Mouse (Mus musculus) midbrain, embryonic 10.5 days (tissue): Measurements from ENCODE around the gene Nxt1. TPM values are rescaled to one million over a fixed set of nuclear protein-coding genes. Genes with fewer than 3 reads are reported as not detected.

Experiments used
- DNase-seq: peaks from one replicate; pipeline ENCODE4 v3.0.0-alpha.2; 2017; ENCODE audit warnings: low spot score
- H3K27ac ChIP-seq: fragments of 300-500 bp; sonication (generic); replicated peaks from 2 replicates; pipeline ENCODE4 v1.5.1; 2016; ENCODE audit warnings: mild to moderate bottlenecking
- H3K27me3 ChIP-seq: fragments of 300-500 bp; sonication (generic); 2 replicates; pipeline ENCODE4 v1.6.1; 2016; ENCODE audit warnings: low read depth, mild to moderate bottlenecking; ENCODE audit not compliant: poor library complexity, severe bottlenecking
- H3K36me3 ChIP-seq: fragments of 300-500 bp; sonication (generic); 2 replicates; pipeline ENCODE4 v1.6.1; 2016; ENCODE audit warnings: mild to moderate bottlenecking, moderate library complexity
- H3K4me1 ChIP-seq: fragments of 300-500 bp; sonication (generic); 2 replicates; pipeline ENCODE4 v1.6.1; 2016
- H3K4me3 ChIP-seq: fragments of 300-500 bp; sonication (generic); 2 replicates; pipeline ENCODE4 v1.5.1; 2016; ENCODE audit warnings: mild to moderate bottlenecking, moderate library complexity
- H3K9me3 ChIP-seq: fragments of 300-500 bp; sonication (generic); replicated peaks from 2 replicates; pipeline ENCODE4 v1.6.1; 2016; ENCODE audit warnings: mild to moderate bottlenecking
- WGBS: fragments of 180-500 bp; shearing (Covaris S2); methylation state at CpG from one replicate; pipeline ENCODE4 v1.1.7; 2016; 5-methylcytosine and 5-hydroxymethylcytosine counted together
- polyA plus RNA-seq: library from polyadenylated mRNA; unstranded; fragments of >200 nt; fragmentation: Nextera tagmentation; extraction: Ambion mirVana; gene quantifications from 2 replicates; pipeline ENCODE4 v1.2.1, GENCODE M21; 2016

Gene Nxt1
- polyA plus RNA-seq = 131 and 152 TPM in 2 replicates

DNA sequence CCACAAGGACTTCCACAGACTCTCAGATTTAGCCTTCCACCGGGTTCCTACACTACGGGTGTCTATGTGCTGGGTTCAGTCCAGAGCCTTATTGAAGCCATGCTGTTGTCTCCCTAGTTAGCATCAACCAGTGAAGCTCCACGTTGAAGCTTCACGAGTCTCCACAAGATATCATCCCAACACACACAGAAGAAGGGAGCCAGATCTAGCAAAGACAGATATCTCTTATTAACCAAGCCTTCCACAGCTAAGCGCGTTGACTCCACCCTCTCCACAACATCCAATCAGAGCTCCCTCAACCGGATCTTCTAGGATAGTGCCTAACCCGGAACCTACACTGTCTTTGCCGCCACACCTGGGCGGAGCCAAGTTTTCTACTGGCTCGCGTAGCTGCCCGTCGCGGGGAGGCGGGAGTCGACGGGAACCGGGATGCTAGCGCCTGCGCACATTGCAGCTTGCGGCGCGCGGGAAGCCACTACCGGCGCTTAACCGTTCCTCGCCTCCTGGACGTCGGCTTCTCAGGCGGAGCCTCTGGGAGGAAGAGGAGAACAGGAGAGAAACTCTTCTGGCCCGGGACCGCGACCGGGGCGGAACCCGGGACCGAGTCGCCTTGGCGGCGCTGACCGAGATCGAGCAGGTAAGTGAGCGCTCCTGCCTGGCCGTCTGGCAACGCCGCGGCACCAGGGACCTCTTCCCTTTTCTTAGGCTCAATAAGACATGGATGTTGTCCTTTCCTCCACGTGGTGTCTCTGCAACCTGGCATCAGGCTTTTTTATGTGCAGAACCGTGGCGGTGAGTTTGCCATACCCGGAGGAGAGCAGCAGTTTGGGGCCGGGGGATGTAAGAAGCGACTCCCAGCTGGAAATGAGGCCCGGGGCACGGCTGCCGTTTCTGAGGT is at the start of gene Nxt1:
Gene Nxt1, plus strand, starts transcription at position 403 of the 898 bp plus-strand sequence.
- H3K27me3 ChIP-seq = no peaks in the 10 kb centered on the region
- no peaks in the 10 kb centered on the region for H3K9me3 ChIP-seq
- under 1% methylated on average over 58 of the region's 58 CpGs for WGBS
- peaks cover 58% of the 10 kb centered on the region for H3K4me1 ChIP-seq
- peaks cover 32% of the 10 kb centered on the region for H3K36me3 ChIP-seq
- H3K27ac ChIP-seq = peak within 1 kb of the TSS; percentile 91
- peak within 1 kb of the TSS; percentile 84 for H3K4me3 ChIP-seq
- DNase-seq = peak; percentile 97

DNA sequence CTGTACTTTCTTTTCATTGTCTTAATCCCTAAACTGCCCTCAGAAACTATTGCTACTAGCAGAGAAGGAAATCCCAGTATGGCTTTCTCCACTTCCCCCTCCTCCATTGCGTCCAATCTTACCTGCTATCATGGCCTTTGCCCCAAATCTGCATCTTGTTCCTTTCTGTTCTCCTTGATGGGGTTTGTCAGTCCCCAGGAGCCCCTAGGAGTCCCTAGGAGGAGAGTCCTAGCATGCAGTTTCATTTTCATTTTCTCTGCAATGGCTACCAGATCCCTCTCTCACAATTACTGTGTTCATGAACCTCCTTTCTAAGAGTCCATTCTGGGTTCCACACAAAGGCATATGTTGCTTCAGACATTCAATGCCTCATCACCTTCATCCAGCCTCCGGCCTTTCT is 49.3 kb upstream of the Nxt1 start:
- DNase-seq = no peak
- H3K4me1 ChIP-seq = 0 out of 2 replicates have a peak, but pooled peaks cover 2% of the 10 kb centered on the region
- H3K4me3 ChIP-seq = no peak overlapping the region
- 82% methylated on average over 2 of the region's 2 CpGs for WGBS
- no peak overlapping the region for H3K27ac ChIP-seq
- no peaks in the 10 kb centered on the region for H3K36me3 ChIP-seq
- H3K27me3 ChIP-seq = no peaks in the 10 kb centered on the region
- no peaks in the 10 kb centered on the region for H3K9me3 ChIP-seq

DNA sequence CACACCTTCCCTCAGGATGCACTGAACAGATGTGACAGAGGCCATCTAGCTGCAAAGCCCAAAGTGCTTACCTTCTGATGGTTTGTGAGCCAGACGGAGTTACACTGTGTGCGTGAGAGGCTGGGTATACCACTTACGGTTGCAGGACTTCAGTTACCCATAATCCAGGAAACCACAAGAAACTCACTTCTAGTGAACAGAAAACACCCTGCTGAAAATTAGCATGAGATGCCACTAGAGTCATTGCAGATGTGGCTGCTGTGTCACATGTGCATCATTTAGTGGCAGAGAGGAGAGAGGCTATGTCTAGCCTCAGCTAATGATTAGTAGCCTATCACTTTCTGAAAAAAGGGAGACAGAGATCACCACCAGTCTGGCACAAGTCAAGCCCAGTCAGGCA is 47.9 kb upstream of the Nxt1 start:
- Histone ChIP-seq H3K27me3 (no peaks in the 10 kb centered on the region), H3K27ac (no peak overlapping the region), H3K4me1 (0 out of 2 replicates have a peak, but pooled peaks cover 2% of the 10 kb centered on the region), H3K4me3 (no peak overlapping the region), H3K9me3 (no peaks in the 10 kb centered on the region), H3K36me3 (no peaks in the 10 kb centered on the region)
- 98% methylated on average over 3 of the region's 3 CpGs for WGBS
- DNase-seq = no peak

DNA sequence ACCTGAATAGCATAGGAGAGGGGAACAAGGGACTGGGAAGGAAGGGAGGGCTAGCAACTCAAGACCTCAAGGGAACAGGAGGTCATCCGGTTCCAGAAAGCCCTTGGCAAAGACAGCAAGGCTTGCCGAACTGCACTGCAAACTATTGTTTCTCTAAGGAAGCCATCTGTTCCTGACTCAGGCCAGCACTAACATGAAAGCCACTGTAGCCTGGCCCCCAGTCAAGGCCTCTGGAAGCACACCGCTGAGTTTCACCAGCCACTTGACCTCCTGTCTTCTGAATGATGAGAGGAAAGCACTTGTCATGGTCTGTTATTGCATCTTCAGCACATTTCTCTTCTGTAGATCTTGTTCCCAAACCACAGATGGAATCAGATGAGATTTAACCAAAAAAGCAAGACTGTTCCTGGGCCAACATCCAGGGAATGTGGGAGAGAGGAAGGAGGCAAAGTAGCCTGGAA is 45.4 kb upstream of the Nxt1 start:
- Histone ChIP-seq H3K27ac (no peak overlapping the region), H3K4me3 (no peak overlapping the region), H3K4me1 (0 out of 2 replicates have a peak, but pooled peaks cover 2% of the 10 kb centered on the region), H3K27me3 (no peaks in the 10 kb centered on the region), H3K9me3 (no peaks in the 10 kb centered on the region), H3K36me3 (no peaks in the 10 kb centered on the region)
- no peak for DNase-seq
- WGBS = 86% methylated on average over 3 of the region's 3 CpGs

DNA sequence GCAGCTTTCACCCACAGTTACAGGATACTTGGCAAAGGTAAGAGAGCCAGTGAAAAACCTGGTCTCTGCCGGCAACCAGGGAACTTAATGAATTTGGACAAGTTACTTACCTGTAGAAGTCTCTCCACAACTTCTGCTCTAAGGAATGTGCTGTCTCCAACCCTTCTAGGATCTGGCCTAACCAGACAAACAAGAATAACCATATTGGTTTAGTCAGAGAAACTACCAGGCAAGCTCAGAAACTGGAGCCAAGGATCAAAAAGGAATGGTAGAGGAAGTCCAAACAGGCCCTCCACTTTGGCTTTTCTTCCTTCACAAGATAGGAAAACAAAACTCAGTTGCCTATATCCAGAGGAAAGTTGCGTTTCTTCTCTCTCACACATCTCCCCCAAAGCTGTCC is 41.4 kb upstream of the Nxt1 start:
- no peaks in the 10 kb centered on the region for H3K9me3 ChIP-seq
- no peaks in the 10 kb centered on the region for H3K4me1 ChIP-seq
- H3K27me3 ChIP-seq = no peaks in the 10 kb centered on the region
- H3K27ac ChIP-seq = no peak overlapping the region
- WGBS = 87% methylated on average over 2 of the region's 2 CpGs
- DNase-seq = no peak
- H3K4me3 ChIP-seq = no peak overlapping the region
- H3K36me3 ChIP-seq = no peaks in the 10 kb centered on the region

DNA sequence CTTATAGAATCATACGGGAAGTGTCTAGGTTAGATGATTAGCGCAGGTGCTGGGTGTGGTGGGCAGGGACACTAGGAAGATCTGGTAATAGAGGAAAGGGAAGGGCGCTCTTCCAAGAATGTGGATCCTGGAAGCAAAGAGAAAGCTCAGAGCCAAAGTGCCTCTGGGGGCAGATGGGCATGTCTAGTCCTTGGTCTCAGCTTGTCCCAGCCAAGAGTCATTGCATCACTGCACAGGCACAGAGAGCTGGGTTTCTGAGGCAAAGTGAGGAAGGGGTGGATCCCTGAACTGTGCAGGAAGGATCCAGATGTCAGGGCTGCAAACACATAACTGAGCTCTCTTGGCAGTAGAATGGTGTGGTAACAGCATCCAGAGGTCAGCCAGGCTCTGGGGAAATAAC is 40.8 kb upstream of the Nxt1 start:
- H3K4me1 ChIP-seq = no peaks in the 10 kb centered on the region
- H3K27me3 ChIP-seq = no peaks in the 10 kb centered on the region
- H3K27ac ChIP-seq = no peak overlapping the region
- DNase-seq = no peak
- no peak overlapping the region for H3K4me3 ChIP-seq
- WGBS = 95% methylated on average over 3 of the region's 3 CpGs
- no peaks in the 10 kb centered on the region for H3K36me3 ChIP-seq
- H3K9me3 ChIP-seq = no peaks in the 10 kb centered on the region

DNA sequence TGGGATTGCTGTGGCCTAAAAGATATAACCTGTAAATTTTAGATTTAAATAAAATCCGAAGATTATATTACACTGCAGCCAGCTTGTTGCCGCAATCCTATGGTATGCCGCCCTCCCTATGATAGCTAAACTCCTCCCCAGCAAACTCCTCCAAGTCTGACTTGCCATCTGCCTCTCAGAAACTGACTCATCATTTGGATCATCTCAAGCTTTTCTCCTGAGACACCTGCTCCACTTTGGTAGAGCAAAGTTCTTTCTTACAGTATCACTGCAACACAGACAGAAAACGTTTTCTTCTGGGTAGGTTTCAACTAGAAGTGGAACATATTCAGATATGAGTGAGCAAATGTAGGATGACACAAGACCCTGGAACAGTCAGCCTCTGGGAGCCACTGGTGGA is 37.9 kb upstream of the Nxt1 start:
- no peak for DNase-seq
- H3K27me3 ChIP-seq = no peaks in the 10 kb centered on the region
- H3K4me3 ChIP-seq = no peak overlapping the region
- H3K36me3 ChIP-seq = no peaks in the 10 kb centered on the region
- H3K27ac ChIP-seq = no peak overlapping the region
- H3K9me3 ChIP-seq = no peaks in the 10 kb centered on the region
- H3K4me1 ChIP-seq = no peaks in the 10 kb centered on the region
- 89% methylated on average over 4 of the region's 4 CpGs for WGBS

DNA sequence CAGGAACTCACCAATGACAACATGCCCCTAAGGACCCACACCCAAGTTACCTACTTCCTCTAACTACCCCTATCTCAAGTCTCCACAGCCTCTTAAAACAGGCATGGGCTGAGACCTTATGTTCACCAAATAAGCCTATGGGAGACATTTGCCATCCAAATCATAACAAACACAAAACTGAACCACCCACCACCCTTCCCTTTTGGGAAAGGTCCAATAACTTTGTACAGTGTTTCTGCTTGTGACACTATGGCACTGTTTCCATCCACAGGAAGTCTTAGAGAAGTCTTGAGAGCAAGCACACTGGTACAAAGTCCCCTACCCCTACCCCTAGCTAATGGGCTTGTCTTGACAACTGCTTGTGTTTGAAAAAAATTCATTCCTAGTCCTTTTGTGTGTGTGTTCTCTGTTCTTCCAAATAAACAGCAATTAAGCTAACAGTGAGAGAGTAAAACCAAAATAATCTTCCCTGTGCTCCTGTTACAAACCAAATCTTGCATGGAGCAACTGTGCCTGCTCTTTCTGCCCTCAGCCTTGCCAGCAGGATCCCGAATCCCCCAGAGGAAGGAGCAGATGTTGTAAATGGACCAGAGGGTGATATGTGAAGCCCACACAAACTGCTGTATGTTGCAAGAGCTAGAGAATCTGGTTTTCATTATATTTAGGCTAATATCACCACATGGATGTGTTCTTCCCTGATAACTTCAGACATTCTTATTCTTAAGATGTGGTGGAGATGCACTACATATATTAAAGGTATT is 29.6 kb upstream of the Nxt1 start:
- Histone ChIP-seq H3K27me3 (no peaks in the 10 kb centered on the region), H3K9me3 (no peaks in the 10 kb centered on the region), H3K4me3 (no peak overlapping the region), H3K36me3 (no peaks in the 10 kb centered on the region), H3K4me1 (no peaks in the 10 kb centered on the region), H3K27ac (no peak overlapping the region)
- no peak for DNase-seq
- 64% methylated on average over 1 of the region's 1 CpGs for WGBS

DNA sequence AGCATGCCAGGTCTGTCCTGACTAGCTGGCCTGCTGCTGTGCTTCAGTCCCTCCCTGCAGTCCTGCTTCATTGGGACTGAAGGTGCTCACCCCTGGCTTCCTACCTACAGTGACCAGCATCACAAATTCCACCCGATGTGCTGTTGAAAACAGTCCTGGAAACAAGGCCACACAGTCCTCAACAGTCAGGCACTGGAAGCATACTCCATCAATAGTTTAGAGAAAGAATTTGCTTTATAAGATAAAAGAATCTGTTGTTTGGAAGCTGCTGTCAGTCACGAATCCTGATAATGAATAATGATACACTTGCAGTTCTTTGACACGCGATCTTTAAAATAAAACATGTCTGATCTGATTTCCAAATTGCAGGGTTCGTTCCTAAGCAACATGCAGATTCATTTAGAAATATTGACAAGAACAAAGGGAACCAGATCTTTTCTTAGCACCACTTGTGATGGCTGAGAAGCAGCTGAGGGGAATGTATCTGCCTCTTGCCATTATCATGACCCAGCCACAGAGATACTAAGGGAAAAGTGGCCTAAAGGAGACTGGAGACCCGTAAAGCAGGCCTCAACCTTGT is 27.9 kb upstream of the Nxt1 start:
- Histone ChIP-seq H3K27ac (no peak overlapping the region), H3K36me3 (no peaks in the 10 kb centered on the region), H3K4me1 (no peaks in the 10 kb centered on the region), H3K27me3 (no peaks in the 10 kb centered on the region), H3K4me3 (no peak overlapping the region), H3K9me3 (no peaks in the 10 kb centered on the region)
- 87% methylated on average over 6 of the region's 6 CpGs for WGBS
- DNase-seq = no peak

DNA sequence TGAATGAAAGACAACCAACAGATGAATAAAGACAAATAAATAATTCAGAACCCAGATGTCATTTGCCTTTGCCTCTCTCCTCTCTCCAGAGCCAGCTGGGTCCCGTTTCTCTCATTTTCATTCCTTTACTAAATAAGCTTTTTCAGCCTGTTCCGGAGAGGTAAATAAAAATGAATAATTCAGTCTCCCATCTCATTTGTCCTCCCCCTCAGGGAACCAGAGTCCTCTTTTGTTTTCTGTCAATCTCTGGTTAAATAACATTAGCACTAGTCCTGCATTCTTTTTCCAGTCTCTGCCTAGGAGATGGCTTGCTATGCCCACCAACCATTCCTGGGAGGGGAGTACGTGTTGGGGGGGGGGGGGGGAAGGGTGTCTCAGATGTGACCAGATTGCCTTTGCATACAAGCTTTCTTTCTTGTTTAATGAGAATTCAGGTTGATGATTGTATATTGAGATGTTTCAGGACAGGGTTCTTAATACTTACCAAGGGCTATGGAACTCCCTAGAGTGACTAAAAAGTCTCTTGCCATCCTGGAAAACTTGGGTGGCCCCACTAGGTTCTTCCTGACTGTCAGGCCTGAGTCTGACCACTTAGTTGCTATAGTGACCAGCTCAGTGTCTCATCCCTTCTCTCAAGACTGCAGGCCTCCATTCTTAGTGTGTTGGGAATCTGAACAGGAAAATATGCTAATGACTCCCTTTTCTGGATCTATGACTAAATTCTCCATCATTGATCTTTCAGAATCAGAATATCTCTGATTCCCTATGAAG is 21.6 kb upstream of the Nxt1 start:
- H3K4me3 ChIP-seq = no peak overlapping the region
- peak overlapping the region; percentile 57 for H3K27ac ChIP-seq
- peaks cover 17% of the 10 kb centered on the region for H3K4me1 ChIP-seq
- no peaks in the 10 kb centered on the region for H3K36me3 ChIP-seq
- H3K9me3 ChIP-seq = no peaks in the 10 kb centered on the region
- H3K27me3 ChIP-seq = no peaks in the 10 kb centered on the region
- 16% methylated on average over 3 of the region's 3 CpGs for WGBS
- peak; percentile 20 for DNase-seq

DNA sequence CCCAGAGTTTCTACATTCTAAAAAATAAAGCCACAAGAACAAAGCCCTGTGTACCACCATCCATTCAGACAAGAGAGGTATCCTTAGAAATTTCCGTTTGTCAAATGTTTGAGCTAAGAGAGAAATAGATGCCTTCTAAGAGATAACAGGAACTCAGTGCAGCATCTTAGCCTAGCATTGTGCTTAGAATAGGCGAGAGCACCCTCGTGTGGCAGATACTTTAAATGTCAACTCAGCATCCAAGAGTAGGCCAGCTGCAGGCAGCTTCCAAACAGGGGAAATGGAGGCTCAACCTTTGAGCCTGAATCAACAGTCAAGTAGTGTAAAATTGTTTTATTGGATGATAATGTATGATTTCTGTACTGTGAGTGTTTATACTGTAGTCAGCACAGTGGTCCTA is 17.4 kb upstream of the Nxt1 start:
- Histone ChIP-seq H3K27me3 (no peaks in the 10 kb centered on the region), H3K36me3 (no peaks in the 10 kb centered on the region), H3K27ac (no peak overlapping the region), H3K9me3 (no peaks in the 10 kb centered on the region), H3K4me3 (no peak overlapping the region), H3K4me1 (peaks cover 16% of the 10 kb centered on the region)
- peak; percentile 34 for DNase-seq
- 3% methylated on average over 3 of the region's 3 CpGs for WGBS

DNA sequence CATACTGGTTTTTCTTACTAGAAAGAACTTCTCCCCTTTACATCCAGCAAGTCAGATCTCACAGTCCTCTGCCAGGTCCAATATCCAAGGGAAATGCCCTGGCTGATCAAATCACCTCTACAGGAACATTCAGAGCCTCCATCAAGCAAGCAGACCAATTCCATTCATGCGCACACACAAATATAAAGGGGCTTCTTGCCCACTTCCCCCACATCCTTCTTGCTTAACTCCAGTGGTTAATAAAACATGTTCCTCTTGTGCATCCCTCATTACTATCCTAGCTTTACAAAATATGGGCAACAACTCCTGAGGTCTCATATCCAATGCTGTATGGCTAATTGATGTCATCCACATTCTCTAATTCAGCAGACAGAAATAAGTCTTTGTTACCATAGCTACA is 8.9 kb upstream of the Nxt1 start:
- DNase-seq = no peak
- Histone ChIP-seq H3K9me3 (no peaks in the 10 kb centered on the region), H3K27me3 (no peaks in the 10 kb centered on the region), H3K4me3 (no peak overlapping the region), H3K36me3 (no peaks in the 10 kb centered on the region), H3K27ac (no peak overlapping the region), H3K4me1 (peaks cover 24% of the 10 kb centered on the region)
- 98% methylated on average over 1 of the region's 1 CpGs for WGBS
